Mouse (Mus musculus) cerebral cortex, adult 2 months (tissue): Measurements from ENCODE around the gene Slf2.

ENCODE experiments used
- WGBS: fragments of 180-500 bp; shearing (Covaris S2); methylation state at CpG from one replicate; pipeline ENCODE4 v1.1.7; 2018; 5-methylcytosine and 5-hydroxymethylcytosine counted together

Gene Slf2

GRCm38 (mm10) chr19:44908836-44909460, 22.0 kb upstream of the Slf2 start:
- WGBS, result 55% methylated on average over 11 of the region's 11 CpGs

DNA sequence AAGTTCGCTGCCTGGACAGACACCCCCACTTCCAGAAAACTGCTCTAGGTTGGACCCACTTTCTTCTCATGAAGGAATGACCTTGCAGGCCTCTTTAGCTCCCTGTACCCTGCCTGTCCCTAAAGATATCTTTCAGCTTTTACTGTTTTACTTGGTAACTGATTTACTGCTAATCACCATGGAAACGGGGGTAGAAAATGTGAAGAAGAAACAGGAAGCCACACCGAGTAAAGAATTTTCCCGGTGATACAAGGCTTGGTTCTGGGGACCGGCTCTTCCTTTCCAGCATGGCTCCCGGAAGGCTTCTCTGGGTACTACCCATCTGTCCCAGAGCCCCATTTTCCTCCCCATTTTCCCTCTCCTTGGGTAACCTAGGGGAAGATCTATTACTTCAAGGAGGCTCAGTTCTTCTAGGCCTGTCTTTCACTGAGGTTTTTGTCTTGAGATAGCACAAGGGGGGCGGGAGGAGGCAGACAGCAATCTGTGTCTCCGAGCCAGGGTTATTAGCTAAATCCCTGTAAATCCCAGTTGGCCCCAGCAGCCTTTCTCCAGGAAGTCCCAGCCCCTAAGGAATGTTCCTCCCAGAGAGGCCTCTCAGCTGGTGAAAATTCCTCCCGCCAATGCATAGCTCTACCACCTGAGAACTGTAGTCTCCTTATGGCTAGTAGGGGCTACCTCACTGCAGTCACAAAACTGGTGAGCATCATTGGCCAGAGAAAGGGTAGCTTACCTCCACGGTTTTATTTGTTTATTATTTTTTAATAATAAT, 16.3 kb upstream of the Slf2 start:
- WGBS, result 49% methylated on average over 10 of the region's 10 CpGs

DNA sequence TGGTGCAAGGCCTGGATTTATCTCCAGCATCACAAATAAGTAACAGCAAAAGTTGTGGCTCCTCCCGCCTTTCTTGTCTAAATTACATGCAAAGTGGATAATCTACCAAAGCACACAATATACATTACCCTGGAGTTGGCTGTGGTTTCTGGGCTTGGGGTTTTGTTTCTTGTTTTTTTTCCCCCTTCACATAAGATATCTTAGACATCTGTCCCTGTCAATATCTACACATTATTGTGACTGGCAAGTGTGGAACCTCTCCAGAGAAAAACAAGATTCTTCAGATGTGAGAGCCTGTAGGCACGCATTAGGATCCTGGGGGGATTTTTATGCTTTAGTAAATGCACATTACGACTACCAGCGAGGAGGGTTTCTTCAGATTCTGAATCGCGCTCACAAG, 12.8 kb upstream of the Slf2 start:
- WGBS, result 88% methylated on average over 6 of the region's 6 CpGs

- 38% methylated on average over 1 of the region's 1 CpGs for WGBS
These were observed 9.3 kb upstream of the Slf2 start for GRCm38 (mm10) chr19:44921466-44922139.

DNA sequence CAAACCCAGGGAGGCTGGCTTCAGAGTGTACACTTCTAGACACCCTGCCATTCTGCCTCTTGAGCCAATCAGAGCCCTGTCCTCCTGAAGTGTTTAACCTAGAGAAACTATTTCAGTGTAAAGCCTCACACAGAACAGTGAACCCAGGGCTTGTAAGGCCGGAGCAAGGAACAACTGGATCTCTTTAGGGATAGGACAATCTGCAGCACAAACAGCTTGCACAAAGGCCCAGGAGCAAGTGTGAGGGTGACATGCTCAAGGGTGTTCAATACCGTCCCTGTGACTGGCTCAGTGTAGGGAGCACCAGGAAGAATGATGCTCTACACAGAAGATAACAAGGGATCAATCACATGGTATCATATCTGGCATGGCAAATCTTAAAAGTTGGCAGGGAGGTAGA, 8.4 kb upstream of the Slf2 start:
- WGBS, result 88% methylated on average over 2 of the region's 2 CpGs

DNA sequence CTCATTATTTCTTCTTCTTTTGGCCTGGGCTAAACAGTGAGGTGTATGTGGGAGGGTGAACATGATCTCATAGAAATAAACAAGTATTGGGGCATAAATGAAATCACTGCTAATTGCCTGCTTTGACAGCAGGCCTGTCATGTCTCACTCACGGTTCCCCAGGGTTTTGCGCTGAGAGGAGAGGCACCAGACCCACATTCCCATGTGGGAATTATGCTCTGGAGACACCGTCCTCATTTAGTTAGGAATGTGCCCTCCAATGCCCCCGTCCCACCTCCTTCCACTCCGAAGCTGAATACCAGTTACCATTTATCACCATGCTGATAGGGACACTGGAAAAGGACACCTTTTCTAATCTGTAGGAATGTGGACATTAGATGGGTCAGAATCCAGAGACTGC, 6.3 kb upstream of the Slf2 start:
- WGBS, result 80% methylated on average over 5 of the region's 5 CpGs

GRCm38 (mm10) chr19:44926781-44927180, 4.2 kb upstream of the Slf2 start:
- WGBS, result 82% methylated on average over 6 of the region's 6 CpGs

GRCm38 (mm10) chr19:44927250-44927649, 3.7 kb upstream of the Slf2 start:
- WGBS, result 70% methylated on average over 1 of the region's 1 CpGs

DNA sequence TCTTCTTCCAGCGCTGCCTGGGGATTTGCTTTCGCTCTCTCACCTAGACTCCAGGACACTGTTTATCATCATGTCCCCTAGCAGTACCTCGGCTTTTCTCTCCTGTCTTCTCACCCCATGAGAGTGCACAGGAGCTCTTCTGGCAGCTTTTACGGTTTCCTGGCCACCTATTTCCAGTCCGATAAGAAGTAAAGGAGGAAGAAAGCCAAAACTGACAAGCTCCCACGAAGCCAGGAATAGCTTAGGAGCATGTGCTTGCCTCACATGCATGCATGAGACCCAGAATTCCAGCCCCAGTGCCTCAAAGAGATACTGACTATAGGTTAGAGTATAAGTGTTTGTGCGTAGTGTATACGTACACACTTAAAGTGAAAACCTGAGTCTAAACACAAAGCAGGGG, 2.8 kb upstream of the Slf2 start:
- WGBS, result 29% methylated on average over 8 of the region's 8 CpGs

DNA sequence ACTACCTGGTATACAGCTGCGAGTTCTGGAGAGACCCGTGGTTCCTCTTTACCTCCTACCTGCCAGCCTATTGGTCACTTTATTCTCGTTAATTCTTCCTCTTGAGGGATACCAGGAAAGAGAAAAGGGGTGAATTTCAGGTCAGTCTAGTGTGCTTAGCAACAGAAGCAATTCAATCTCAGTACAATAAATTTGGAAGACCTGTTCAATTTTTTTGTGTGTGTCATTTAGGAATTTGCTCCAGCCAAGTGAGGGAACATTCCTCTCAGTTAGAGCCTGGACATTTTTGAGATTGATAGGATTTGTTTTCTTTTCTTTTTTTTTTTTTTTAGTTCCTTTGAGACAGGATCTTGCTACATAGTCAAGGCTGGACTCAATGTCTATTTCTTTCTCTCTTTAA, 1.7 kb upstream of the Slf2 start:
- whole genome bisulfite sequencing, result 52% methylated on average over 3 of the region's 3 CpGs

DNA sequence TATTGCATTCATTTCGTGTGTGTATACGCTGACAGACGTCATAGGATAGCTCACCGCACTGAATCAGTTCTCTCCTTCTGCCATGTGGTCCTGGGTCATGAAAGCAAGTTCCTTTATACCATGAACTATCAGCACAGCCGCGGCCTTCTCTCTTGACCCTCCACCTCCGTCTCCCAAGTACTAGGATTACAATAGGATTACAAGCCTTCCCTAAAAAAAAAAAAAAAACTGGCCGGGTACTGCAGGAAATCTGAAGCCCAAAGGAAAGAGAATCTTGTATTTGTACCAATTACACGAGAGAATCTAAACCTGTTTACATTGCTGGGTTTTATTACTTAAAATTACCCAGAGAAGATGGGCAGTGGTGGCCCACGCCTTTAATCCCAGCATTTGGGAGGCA, 1.3 kb upstream of the Slf2 start:
- 58% methylated on average over 10 of the region's 10 CpGs for WGBS

DNA sequence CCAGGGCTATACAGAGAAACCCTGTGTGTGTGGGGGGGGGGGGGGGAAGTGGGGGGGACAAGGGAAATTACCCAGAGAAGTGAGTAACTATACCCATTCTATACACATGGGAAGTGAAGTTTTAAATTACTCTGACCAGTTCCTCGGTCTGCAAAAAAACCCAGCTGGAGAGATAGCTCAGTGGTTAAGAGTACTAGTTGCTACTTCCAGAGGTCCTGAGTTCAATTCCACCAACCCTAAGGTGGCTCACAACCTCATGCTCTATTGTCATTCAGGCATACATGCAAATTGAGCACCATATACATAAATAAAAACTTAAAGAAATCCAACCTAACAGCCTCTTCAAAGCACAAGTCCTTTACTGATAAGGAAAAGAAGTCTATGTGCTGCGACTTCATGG, 829 bp upstream of the Slf2 start:
- WGBS, result 35% methylated on average over 2 of the region's 2 CpGs

DNA sequence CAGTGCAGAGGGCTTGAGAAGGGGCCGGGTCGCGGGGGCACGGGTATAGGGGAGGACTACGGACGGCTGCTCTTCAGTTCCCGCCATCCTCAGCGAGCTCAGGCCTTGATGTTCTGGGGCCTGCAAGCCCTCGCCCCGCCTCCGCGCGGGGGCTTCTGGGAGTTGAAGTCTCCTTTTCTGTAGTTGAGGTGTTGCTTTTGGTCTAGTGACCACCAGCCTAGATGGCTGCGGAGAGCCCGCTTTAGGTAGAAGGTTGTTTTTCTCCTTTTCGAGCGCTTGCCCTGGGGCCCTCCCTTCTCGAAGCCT, 456 bp downstream of the Slf2 start:
- under 1% methylated on average over 18 of the region's 18 CpGs for WGBS

GRCm38 (mm10) chr19:44932051-44932450, 1.1 kb downstream of the Slf2 start:
- WGBS, result 22% methylated on average over 5 of the region's 5 CpGs

DNA sequence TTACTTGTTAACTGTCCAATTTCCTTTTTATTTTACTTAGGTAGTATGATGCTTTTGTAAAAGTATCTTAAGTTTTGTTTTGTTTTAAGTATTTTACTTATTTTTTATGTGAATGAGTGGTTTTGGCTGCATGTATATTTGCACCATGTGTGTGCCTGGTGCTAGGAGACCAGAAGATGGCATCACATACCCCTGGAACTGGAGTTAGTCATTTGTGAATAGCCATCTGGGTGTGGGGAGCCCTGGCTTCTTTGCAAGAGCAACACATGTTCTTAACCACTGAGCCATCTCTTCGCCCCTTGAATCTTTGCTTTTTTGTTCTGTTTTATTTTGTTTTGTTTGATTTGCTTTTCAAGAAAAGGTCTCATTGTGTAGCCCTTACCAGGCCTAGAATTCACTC, 2.2 kb downstream of the Slf2 start:
- WGBS, result 57% methylated on average over 1 of the region's 1 CpGs

DNA sequence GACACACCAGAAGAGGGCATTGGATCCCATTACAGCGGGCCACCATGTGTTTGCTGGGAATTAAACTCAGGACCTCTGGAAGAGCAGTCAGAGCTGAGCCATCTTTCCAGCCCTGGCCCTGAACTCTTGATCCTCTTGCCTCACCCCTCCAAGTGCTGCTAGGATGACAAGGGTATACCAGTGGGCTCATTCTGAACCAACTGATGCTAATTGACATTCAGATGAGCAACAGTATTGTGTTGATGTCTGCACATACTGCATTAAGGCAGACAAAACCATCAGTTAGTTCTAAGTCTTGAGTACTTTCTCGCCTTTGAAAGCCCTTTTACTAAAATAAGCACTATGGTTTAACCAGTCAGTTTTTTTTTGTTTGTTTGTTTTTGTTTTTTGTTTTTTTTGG, 28.7 kb downstream of the Slf2 start:
- WGBS, result 92% methylated on average over 2 of the region's 2 CpGs

- 95% methylated on average over 1 of the region's 1 CpGs for WGBS
These were observed 35.0 kb downstream of the Slf2 start for GRCm38 (mm10) chr19:44965978-44966377.

DNA sequence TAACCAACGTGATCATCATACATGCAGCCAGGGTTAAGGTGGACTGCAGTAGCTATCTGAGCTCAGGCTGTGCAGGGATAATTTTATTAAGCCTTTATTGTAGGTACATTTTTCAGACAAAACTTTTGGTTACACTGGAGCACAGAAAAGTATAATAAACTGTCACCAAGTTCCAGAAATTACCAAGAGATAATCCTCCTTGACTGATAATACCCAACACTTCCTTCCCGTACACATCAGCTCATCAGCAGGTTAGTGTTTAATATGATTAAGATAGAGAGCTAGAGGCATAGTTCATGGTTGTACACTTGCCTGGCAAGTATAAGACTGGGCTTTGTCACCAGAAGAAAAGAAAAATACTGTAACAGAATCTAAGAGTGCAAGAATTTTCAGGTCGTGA, 37.4 kb downstream of the Slf2 start:
- WGBS, result 92% methylated on average over 3 of the region's 3 CpGs

DNA sequence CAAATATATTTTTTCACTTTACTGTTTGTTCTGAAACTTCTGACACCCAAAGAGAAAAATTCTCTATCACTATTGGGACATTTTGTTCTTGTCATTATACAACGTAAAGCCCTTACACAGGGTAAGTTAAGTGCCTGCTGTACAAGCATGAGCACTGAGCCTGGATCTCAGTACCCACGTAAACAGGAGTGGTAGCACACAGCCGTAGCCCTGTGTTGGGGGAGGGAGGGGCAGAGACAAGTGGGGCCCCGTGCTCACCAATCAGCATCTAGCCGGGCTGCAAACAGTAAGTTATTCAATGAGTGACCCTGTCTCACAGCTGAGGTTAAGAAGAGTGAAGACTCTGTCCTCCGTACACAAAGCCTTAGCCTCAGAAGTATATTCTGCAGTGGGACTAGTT, 45.7 kb downstream of the Slf2 start:
- 84% methylated on average over 6 of the region's 6 CpGs for WGBS

GRCm38 (mm10) chr19:44977148-44977547, 46.2 kb downstream of the Slf2 start:
- WGBS, result 86% methylated on average over 6 of the region's 6 CpGs

GRCm38 (mm10) chr19:44980787-44981186, 49.8 kb downstream of the Slf2 start:
- 53% methylated on average over 2 of the region's 2 CpGs for WGBS

DNA sequence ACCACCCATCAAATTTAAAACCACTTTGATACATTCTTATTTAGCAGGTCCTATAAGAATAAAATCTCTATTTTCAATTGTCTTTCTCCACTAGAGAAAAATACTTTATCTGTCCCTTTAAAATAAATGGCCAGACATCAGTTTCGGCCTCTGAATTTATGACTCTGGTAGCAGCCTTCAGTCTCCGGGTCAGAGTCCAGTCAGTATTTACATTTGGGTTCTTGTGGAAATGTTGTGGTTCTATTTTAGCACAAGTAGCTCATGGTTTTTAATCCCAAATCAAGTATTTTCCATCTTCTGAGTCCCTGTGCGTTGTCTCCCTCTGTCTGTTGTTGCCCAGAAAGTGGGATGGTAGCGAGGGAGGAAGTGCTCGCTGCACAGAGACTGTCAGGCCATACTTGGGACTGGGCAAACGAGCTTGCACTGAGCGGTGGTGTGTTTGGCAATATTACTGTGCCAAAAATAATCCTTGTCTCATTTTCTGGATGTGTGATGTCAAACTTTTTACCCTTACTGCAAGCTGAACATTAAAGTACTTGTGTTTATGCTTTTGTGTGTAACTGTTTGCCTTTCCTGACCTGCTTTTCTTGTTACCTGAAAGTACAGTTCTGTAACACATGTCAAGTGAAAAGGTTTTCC, 51.6 kb downstream of the Slf2 start:
- 51% methylated on average over 7 of the region's 7 CpGs for WGBS

GRCm38 (mm10) chr19:44983366-44983765, 52.4 kb downstream of the Slf2 start:
- WGBS, result 76% methylated on average over 6 of the region's 6 CpGs
